Mouse (Mus musculus) adrenal gland (tissue): ENCODE results near the gene BC017158.

ENCODE experiments used
- intact Hi-C: fragments of 180-260 bp; cut with DNase I; formaldehyde crosslinking; loops from one replicate; pipeline ENCODE4 v1.15.1; 2025

Gene BC017158

DNA sequence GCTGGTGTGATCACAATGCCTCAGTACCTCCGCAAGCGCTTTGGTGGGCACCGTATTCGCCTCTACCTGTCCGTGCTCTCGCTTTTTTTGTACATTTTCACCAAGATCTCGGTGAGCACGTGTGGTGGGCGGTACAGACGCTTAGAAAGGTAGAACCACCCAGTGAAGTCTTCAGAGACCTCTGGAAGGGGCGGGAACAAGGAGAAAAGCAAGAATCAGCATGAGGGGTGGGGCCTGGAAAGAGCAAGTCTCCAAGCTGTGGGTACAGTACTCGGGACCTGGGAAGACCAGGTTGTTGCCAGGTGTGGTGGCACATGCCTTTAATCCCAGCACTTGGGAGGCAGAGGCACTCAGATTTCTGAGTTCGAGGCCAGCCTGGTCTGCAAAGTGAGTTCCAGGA lies 30.6 kb downstream of the BC017158 start:
- intact Hi-C loops = no loop called here

DNA sequence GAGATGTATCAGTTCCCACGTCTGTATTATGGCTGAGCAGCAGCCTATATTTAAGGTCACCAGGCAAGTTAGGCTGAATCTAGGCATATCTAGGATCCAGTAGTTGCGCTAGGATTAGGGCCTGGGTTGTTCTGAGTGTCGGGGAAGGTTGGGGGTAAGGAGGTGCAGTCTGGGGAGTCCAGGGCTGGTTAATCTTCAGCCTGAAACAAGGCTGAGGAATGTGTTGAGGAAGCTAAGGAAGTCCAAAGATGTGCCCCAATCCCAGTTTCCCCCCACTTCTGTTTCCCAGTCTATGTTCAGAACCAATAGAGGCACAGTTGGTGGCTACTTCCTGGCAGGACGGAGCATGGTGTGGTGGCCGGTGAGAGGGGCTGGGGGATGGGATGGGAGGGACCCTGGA lies 31.9 kb downstream of the BC017158 start:
- intact Hi-C loops = no loop called here

DNA sequence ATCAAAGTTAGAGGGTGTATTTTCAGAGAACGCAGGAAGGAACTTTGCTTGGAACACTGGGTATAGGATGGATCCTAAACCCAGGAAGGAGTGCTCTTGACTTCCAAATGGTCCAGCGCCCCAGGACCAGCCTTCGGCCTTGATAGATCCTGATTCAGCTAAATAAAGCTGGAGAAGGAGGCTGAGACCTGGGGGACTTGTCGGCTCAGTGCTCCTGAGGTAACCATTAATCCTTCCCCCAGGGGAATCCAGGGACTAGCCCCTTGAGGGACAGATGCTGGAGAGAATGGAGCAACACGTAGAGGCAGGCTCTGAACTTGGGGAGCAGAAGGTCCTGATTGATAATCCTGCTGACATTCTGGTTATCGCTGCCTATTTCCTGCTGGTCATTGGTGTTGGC lies 32.6 kb downstream of the BC017158 start, which contains the start of gene Slc5a2:
Gene Slc5a2 (plus strand): TSS at position 247 of the 400 bp plus-strand sequence.
- intact Hi-C loops = no loop called here

- intact Hi-C loops = no loop called here
Measured at GRCm38 (mm10) chr7:128256783-128257334, 41.1 kb downstream of the BC017158 start.

DNA sequence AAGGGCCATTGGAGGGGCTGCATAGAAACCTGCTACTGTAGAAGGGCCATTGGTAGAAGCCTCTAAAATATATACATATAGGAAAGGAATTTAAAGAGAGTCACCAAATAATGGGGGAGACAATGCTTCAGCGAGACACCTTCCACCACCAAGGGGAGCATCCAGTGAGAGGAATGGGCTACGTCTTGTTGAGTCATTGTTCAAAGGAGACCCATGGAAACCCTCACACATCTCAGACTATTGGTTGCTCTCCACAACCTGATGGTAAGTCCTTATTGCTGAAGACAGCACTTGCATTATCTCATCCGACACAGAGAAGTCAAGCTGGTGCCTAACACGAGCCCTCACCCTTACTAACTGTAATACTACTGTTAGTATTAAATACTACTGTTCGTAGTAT lies 42.2 kb downstream of the BC017158 start:
- intact Hi-C loops = no loop called here

DNA sequence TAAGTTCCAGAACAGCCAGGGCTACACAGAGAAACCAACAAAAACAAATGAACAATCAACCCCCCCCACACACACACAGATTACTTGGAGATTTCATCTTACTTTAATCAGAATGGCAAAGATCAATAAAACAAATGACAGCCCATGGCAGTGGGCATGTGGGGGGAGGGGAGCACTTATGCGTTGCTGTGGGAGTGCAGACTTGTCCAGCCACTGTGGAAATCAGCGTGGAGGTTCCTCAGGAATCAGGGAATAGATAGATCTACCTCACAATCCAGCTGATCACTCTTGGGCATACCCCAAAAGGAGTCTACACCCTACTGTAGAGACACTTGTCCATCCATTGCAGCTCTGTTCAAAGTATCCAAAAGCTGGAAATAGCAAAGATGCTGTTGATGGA lies 43.0 kb downstream of the BC017158 start:
- intact Hi-C loops = no loop called here

DNA sequence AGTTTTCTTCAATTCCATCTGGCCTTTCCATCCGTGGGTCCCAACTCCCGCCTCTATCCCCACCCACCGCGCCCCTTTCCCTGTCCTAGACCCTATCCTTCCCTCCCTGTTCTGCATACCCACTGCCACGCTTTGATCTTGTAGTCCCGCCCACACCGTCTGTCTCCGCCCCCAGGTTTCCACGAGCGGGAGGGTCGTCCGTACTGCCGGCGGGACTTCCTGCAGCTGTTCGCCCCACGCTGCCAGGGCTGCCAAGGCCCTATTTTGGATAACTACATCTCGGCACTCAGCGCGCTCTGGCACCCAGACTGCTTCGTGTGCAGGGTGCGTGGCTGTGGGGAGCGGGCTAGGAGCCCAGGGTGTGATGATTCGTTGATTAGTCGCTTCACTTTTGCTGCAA lies 45.4 kb downstream of the BC017158 start:
- intact Hi-C loops = no loop called here

DNA sequence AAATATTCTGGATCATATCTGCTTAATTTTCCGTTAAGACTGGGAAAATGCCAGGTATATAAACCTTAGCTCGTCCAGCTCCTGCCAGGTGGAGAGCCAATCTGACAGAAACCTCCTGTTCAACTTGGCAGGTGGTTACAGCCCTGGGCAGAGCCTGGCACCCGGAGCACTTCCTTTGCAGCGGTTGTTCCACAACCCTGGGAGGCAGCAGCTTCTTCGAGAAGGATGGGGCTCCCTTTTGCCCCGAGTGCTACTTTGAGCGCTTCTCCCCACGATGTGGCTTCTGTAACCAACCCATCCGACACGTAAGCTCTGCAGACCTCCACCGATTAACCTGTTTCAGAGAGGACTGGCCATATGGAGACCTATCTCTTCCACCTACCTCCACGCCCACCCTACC lies 46.0 kb downstream of the BC017158 start:
- intact Hi-C loops = no loop called here

DNA sequence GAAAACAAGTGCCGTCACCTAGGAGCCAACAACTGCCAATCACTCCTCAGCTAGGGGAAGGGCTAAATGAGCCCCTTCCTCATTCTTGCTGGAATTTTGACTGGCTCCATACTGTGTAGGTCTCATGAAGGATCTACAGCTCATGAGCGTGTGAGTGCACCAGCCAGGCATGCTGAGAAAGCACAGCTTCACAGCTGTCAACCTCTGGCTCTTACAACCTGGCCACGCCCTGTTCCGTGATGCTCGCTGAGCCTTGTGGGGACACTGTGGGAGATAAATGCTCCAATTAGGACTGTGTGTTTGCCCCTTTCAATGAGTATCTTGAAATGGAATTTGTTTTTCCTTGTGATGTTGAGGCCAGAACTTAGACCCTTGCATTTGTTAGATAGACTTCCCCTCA lies 48.0 kb downstream of the BC017158 start:
- intact Hi-C loops = loop anchor here (5.0 kb wide), 1 partner anchor 42 kb away; no protein-coding TSS in a partner anchor

- intact Hi-C loops = loop anchor here (5.0 kb wide), 1 partner anchor 44 kb away; no protein-coding TSS in a partner anchor
Measured at GRCm38 (mm10) chr7:128248081-128249042, 49.6 kb downstream of the BC017158 start.

DNA sequence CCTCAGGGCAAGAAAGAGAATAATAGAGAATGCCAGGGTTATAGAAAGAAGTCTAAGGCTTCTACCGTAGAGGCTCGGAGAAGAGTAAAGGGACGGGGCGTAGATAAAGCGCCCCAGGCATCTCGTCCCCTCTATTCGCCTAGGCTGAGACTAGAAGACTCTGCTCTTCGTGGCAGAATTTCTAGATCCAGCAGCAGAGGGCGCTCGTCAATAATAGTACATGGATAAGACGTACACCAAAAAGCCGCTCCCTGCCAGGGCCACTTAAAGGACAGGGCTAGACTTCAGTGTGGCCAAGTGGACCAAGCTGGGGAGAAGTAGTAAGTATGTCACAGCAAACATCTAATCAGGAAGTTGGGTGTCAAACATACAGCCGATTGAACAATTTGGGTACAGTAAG lies 50.5 kb downstream of the BC017158 start:
- intact Hi-C loops = loop anchor here (1.0 to 5.0 kb wide), 2 partner anchors 45 to 98 kb away; no protein-coding TSS in a partner anchor

DNA sequence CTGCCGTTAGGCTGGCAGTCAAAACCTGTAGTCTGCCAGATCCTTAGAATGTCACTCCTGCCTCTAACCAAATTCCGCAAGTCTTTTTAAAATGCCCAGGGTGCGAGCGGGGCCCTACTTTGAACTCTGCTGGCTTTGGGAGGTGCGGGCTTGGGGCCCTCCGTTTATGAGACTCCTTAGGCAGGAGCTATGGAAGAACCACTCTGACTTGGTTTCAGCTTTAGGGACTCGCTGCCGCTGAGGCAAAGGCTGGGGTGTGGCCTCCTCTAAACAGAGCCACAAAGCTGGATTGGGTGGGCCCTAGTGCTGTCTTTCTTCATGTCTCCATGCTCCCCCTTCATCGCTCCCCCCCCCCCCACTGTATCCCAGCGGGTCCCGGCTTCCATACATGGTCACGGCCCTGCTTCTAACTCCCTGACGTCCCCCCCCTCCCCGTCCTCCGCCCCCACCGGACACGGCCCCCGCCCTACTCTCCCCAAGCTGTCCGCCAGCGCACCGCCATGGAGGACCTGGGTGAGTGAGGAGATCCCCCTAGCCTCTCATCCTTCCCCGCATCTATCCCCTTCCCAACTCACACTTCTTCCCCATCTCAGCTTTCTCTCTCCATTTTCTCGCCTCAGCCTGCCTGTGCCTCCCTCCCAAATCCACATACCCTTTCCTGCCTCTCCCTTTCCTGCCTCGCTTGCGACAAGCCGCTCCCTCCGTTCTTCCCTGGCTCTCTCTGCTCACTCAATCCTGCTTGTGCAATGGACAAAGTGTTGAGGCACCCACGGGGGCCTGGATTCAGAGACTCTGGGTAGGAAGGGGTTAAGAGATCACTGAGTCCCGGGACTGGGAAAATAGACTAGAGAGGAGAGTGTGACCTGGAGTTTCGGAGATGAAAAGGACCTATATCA lies 51.2 kb downstream of the BC017158 start, which contains the start of gene Tgfb1i1:
Gene Tgfb1i1 (plus strand): TSS at position 317 of the 896 bp plus-strand sequence.
- intact Hi-C loops = loop anchor here (1.0 to 5.0 kb wide), 2 partner anchors 46 to 99 kb away; no protein-coding TSS in a partner anchor

GRCm38 (mm10) chr7:128245547-128245946 lies 52.4 kb downstream of the BC017158 start:
- intact Hi-C loops = loop anchor here (5.0 kb wide), 1 partner anchor 47 kb away; no protein-coding TSS in a partner anchor

DNA sequence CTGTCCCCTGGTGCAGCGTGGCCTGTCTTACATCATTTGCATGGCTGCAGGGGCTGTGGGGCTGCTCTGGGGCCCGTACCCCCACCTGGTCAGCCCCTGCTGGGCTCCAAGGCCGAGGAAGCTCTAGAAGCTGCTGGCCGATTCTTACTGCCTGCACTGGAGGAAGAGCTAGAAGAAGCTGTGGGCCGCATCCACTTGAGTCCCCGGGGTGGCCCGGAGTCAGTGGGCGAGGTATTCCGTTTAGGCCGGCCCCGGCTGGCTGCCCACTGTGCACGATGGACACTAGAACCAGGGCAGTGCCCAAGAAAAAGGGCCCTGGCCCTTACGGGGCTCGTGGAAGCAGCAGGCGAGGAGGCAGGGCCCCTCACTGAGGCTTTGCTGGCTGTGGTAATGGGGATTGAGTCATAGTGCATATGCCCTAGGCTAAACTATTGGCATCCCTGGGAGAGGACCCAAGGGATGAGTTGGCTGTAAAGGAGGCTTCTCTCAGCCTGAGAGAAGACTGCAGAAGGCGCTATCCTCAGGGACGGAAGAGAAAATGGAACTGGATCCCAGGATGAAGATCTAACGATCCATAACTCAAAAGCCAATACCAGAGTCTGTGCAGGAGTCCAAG lies 53.5 kb downstream of the BC017158 start:
- intact Hi-C loops = loop anchor here (5.0 kb wide), 1 partner anchor 48 kb away; no protein-coding TSS in a partner anchor

GRCm38 (mm10) chr7:128243921-128244320 lies 54.0 kb downstream of the BC017158 start:
- intact Hi-C loops = no loop called here

DNA sequence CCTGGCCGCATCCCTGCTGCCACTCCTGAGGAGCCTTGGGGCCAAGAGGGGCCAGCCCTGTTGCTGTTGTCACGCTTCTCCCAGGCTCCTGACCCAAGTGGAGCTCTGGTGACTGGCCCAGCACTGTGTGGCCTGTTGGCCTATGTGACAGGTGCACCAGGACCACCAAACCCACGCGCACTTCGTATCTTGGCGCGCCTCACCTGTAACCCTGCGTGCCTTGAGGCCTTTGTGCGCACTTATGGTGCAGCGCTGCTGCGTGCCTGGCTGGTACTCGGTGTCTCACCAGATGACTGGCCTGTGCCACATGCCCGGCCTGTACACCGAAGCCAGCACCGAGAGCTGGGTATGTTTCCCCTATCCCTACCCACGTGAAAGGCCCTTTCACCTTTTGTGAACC lies 55.6 kb downstream of the BC017158 start:
- intact Hi-C loops = no loop called here

- intact Hi-C loops = no loop called here
Measured at GRCm38 (mm10) chr7:128240131-128240784, 57.7 kb downstream of the BC017158 start.

- intact Hi-C loops = no loop called here
Measured at GRCm38 (mm10) chr7:128238991-128239390, 59.0 kb downstream of the BC017158 start.

GRCm38 (mm10) chr7:128237927-128238778 lies 59.8 kb downstream of the BC017158 start, which contains the start of gene 9130023H24Rik:
Gene 9130023H24Rik (minus strand): TSS chr7:128238031.
- intact Hi-C loops = no loop called here
